Mouse (Mus musculus) frontal cortex, postnatal 36 days (tissue): Measurements from ENCODE around the gene Sh3bp4.

Source experiments
- DNase-seq, 2 experiments: peaks; one replicate each; pipeline ENCODE4 v3.0.0; 2022; ENCODE audit warnings: low spot score in 2 of 2

Sh3bp4 gene

DNA sequence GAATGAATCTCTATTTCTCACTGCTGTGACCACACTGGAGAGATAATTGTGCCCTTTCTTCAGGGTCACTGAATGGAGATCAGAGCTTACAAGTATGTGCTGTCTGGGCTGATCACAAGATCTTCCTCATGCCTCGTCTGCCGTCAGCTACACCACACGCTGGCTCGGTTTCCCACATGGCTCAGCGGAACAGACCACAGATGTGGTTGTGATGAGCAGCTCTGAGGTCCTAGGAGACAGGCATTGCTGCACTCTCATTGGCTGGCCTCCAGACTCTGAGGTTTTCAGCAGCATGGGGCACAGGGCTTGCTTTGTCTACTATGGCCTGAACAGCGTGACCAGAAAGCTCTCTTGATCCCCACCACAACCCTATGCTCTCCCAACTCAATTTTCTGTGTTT lies 60.2 kb downstream of the Sh3bp4 start:
- DNase-seq = no peak

DNA sequence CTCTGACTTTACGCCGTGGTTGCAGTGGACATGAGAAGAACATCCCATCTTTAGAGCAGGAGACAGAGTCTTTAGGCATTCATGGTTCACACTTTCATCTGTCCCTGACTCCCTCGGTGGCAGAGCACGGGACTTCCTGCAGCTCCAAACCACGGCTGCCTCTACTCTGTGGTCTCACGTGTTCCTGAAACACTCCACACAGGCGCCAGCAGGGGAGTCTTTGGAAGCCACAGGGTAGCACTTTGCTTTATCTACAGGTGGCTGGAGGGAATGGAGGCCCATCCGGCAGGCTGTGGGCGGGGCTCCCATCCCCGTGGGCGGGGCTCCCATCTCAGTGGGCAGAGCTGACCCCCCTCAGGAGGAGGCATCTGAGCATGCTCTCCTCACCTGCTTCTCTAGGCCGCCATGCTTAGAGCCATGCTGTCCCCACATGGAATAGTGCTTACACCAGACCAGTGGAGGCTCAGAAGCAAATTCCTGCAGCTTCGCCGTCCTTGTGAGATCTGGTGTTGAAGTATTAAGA lies 60.9 kb downstream of the Sh3bp4 start:
- no peak for DNase-seq

DNA sequence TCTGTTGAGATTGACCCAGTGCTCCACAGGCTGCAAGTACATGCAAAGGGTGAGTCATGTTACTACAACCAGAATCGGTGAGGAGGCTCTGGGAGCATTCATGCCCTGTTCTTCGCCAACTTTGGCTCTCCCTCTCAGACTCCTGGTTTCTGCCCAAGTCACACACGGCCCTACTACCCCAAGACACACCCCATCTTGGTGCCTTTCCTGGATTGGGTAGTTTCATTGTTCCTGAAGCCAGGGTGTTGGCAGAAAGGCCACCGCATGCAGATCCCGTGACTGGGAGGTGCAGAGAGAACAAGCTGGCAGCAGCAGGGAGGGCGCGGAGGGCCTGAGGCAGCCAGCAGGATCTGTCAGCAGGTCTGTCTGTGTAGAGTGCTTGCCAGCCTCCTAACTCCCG lies 61.5 kb downstream of the Sh3bp4 start:
- DNase-seq = no peak

DNA sequence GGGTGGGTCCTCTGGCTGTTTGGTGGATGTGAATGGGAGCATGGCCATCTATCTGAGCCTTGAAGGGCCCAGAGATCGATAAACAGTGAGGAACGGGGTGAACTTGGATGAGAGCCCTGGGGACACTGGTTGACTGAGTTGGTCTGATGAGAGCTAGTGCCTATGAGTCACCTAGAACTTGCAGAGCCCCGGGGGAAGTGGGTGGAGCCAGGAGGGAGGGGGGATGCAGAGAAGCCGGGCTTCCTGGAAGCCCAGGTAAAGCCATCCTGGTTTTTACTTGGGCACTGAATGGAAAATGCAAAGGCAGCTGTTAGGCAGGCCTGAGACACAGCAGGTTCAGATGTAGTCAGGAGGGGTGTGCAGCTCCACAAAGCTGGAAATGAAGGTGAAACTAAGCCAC lies 63.1 kb downstream of the Sh3bp4 start:
- DNase-seq = no peak

DNA sequence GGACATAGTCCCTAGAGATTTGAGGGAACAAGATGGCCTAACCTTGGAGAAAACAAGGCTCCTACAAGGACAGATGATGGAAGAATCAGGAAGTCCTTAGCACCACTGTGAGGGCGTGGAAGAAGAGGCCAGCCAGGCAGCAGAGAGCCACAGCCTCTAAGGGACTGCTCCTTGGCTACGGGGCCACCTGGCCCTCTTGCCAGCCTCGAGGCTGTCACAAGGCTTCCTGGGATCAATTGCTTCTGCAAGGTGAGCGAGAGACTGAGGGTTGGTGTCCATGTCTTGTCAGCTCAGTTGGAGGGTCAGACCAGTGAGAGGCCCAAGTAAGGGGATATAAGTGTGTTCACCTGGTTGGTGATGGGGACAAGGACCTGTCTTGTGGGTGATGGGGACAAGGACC lies 63.5 kb downstream of the Sh3bp4 start:
- no peak for DNase-seq

DNA sequence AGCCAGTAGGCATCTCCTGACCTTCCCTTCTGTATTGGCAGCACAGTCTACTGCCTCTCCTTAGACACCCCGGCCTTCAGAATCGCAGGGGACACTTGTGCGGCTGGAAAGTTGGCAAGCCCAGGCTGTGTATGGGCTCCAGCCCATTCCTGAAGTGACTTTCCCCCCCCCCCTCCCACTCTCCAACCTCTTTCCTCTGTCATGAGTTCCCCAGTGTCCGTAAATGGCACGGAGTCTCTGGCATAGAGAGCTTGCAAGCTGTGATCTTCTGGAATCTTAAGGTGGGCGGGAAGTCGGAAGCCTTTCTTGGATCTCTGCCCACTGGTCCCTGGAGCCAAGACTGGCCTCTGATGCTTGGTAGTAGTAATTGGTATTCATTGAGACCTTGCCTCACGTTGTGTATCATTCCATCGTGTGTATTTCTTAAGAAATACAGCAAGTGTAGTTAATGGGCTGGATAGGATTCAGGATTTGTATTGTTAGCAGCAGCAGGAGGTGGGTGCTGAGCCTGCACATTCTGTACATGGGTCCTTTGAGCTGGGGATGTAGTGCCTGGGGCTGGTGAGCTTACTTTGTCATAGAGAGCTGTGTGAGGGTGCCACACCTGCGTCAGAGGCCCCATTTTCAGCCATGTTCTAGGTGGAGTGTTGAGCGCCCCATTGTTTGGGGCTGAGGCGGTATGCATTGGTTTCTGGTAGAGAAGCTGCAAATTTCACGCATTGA lies 66.0 kb downstream of the Sh3bp4 start:
- peak; percentile 19 to 32 for DNase-seq

DNA sequence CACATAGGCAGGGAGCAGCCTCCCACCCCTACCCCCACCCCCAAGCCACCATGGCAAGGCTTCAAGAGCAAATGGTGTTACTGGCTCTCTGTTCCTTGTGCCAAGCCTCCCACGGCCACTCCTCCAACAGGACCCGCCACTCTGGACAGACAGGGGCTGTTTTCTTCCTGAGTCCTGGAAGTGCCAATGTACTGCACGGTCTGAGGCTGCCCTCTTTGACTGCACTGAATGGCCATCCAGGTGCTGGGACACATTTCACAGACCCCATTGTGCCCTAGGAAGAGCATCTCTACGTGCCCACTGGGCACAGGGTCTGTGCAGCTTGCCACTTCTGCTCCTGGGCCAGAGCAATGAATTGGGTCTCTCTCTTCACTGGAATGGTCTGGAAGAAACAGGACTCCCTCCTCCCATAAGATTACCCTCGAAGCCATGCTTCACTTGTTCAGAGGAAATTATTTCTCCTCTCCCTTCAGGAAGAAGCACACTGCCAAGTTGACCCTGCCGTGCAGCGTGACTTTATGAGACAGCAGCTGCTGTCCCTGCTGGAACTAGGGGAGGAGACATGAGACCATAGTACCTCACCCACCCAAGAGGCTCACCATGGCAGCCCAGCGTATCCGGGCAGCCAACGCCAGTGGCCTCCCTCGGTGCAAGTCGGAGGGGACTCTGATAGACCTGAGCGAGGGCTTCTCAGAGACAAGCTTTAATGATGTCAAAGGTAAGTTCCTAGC lies 67.0 kb downstream of the Sh3bp4 start:
- peak in 1 of 2 experiments; percentile 16 for DNase-seq

DNA sequence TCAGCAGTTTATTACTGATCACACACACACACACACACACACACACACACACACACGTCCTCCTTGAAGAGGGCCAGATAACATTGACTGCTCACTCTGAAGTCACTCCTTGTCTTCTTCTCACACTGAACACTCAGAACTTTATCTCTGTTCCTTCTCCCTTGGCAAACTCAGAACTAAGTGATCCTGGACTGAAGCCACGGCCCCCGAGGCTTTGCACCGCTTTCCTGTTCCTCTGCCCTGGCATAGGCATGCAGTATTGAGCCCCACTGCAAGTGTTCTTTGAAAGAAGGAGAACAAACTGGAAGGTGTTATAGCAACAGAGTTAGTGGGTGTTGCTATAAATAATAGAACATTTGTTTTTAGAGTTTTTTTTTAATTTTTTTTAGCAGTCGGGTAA lies 68.1 kb downstream of the Sh3bp4 start:
- peak; percentile 39 to 57 for DNase-seq

DNA sequence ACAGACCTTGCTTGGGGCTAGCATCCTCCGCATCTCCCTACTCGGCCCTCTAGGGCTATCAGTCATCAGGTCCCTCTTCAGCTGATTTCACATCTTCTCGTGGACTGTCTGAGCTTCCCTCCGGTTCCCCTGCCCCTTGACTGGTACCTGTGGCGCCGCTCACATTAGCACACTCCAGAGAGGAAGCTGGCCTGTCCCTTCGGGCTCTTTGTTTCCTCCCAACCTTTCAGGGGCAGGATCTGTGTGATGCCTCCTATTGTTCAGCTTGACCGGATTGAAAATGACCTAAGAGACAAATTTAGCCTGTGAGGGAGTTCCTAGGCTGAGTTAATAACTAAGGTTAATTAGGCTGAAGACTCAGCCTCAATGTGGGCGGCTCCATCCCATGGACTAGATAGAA lies 69.9 kb downstream of the Sh3bp4 start:
- no peak for DNase-seq

DNA sequence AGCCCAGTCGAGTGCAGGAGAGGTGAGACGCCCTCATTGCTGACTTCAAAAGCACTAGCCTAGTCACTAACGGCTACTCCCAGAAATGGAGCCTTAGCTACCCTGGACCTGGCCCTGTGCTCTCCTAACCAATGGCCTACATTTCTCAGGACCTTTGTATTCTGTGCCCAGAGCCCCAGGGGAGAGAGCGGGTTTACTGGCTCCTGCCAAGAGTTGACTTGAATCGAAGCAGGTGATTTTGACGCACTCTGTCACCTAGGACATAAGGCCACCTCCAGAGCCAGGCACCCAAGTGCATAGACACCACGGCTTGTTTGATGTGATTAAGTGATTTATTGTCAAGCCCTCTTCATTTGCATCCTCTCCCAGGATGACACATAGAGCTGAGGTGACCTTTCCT lies 80.9 kb downstream of the Sh3bp4 start:
- no peak for DNase-seq

DNA sequence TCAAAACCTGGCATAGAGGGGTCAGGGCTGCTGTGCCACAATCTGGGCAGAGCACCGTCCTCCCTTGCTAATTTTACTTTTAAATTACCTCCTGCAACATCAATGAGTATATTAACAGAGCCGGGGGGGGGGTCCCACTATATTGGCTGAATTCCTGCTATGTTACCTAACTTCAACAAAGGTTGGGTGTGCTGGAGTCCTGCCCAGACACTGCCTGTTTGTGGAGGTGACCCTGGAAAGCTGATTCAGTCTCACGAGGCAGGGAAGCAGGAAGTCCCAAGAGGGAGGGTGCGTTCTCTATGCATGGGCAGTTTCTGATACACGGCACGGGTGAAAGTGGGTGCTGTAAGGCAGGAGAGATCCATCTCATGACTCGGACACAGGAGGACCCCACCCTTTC lies 82.4 kb downstream of the Sh3bp4 start:
- no peak for DNase-seq

DNA sequence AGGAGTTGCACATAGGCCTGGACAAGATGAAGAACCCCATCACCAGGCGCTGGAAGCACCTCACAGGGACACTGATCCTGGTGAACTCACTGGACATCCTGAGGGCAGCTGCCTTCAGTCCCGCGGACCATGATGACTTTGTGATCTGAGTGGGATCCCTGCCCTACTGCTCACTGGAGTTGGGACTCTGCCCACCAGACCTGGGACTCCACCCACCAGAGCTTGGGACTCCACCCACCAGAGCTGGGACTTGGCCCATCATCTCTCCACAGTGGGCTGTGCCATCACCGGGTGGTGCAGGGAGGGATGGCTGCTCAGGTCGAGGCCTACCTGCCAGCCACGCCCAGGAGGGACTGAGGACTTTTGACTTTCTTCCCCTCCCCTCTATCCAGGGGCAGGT lies 83.0 kb downstream of the Sh3bp4 start:
- no peak for DNase-seq

DNA sequence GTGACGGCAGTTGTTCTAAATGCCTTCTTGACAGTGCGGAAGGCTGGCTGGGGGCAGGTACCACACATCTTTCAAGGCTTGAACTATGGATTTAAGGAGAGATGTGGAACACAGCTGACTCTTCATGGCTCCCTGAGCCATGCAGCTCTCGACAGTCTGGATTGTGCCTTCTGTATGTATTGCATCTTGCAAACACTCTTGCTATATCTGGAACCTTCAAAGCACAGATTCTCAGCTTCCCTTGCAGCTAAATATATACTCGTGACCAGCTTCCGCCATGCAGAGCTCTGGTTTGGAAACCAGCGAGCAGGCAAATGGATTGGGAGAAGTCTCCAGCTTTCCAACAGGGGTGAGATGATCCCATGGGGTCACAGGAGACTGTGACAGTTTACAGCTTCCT lies 93.3 kb downstream of the Sh3bp4 start:
- DNase-seq = peak in 1 of 2 experiments; percentile 35

DNA sequence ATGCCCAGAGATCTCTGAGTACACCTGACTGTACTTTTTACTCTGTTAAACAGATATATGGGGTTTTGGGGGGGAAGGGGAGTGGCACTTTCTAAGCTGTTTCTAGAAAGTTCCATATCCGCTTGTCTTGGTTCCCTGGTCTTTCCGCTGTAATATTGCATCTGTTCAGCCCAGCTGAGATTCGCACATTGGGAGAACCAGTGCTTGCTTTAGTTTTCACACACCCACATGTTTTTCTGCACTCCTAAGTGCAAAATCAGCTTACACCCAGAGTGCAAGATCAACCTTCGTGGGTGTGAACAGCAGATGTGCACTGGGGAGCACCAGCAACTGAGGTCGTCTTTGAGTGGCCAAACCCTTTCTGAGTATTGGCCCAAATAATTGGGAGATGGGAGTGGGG lies 94.1 kb downstream of the Sh3bp4 start:
- peak in 1 of 2 experiments; percentile 58 for DNase-seq

DNA sequence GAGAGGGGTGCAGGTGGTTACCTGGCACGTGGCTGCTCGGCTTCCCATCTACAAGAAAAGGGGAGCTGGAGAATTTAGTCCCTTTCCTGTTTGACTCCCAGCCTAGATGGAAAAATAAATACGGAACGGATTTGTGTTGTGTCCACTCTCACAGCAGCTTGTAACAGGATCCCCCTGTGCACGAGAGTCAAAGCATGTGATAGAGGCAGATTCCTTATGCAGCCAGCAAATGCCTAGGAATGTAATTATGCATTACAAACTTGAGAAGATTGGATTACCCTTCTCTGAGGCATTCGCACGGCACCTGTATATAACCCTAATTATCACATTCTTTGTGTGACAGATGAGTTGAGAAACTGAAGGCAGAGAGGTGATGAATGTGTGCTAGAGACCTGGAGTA lies 94.5 kb downstream of the Sh3bp4 start:
- DNase-seq = no peak

DNA sequence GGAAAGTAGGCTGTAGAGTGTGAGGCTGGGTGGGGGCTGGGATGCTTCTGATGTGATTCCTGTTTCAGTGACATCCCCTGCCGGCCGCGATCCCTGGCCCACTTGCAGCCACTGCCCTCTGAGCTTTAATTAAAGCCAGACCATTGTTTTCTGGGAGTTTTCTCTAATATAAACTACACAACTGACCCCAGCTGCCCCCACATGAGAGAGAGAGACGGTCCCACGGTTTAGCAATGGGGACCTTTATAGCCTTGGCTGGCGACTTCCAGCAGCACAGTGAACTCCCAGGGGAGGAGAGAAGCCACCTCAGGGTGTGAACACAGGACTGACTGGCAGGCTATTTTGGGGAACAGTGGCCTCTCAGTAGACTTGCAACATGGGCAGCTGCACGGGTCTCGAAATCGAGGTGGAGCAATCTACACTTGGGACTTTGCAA lies 96.6 kb downstream of the Sh3bp4 start:
- DNase-seq = no peak

DNA sequence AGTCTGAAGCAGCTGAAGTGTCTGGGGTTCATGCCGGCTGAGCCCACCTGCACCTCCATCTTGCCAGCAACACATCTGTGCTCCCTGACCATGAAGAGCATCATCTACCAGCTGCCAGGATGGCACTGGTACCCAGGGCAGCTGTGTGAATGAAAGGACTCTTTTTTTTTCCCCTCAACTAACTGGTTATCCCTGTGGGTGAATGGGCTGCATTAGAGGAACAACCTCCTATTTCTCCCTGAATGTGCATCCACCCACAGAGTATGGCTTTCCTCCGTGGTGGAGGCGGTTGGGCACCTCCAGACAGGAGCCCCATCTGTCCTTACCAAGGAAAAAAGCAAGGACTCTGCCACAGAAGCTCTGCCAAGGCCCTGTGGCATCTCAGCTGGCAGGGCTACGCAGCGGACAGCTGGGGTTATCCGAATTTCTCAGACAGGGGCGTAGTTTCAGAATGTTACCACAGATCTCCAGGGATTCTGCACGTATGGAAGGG lies 101.1 kb downstream of the Sh3bp4 start:
- peak in 1 of 2 experiments; percentile 50 for DNase-seq

DNA sequence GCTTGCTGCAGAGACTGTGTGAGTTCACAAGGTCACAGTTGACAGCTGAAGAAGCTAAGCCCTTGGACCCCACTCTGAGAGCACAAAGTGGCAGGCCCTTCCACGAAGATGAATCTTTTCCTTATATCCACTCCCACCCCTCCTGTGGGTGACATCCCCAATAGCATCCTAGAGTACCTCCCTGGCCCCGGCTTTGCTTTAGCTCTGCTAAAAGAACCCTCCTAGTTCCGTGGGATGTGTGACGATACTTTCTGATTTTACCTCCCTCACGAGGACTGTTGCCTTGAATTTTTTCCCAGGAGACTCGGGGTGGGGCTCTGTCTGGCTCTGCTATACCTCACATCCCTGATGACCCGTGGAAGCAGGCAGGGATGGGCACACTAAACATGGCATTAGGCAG lies 104.4 kb downstream of the Sh3bp4 start:
- DNase-seq = no peak

DNA sequence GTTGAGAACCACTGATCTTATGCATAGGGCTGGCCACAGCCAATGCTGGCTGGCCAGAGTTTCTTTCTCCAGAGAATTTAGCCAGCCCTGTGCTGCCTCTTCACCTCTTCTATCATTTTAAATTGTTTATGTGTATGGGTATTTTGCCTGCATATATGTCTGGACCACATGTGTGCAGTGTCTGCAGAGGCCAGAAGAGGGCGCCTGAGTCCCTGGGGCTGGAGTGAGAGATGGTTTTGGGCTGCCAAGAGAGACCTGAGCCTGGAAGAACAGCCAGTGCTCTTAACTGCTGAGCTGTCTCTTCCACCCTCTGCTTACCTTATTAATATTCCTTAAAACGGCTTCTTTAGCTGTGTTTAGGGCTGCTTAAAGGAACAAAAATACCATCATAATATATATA lies 105.1 kb downstream of the Sh3bp4 start:
- DNase-seq = no peak

DNA sequence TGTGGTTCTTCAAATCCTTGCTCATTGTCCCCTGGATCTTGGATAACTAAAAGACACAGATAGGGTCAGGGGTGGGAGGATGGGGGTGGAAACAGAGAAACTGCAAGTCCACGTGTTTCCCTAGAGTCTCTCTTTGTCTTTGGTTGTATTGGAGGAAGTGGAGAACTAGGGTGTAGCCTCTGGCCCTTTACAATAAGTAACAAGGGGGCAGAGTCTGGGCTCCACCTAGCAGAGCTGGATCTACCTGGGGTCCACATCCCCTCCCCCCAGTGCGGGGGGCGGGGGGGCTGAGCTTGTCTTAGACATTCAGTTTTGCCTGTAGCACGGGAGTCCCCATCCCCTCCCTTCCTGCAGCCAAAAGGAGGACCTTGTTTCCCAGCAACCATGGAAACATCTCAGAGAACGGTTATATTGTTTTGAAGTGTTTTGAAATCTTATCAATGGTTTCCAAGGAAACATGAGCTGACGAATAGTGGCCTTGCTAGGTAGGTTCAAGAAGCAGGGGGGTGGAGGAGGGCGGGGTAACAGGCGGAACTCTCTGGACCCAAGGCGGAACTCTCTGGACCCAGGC lies 113.1 kb downstream of the Sh3bp4 start:
- no peak for DNase-seq

DNA sequence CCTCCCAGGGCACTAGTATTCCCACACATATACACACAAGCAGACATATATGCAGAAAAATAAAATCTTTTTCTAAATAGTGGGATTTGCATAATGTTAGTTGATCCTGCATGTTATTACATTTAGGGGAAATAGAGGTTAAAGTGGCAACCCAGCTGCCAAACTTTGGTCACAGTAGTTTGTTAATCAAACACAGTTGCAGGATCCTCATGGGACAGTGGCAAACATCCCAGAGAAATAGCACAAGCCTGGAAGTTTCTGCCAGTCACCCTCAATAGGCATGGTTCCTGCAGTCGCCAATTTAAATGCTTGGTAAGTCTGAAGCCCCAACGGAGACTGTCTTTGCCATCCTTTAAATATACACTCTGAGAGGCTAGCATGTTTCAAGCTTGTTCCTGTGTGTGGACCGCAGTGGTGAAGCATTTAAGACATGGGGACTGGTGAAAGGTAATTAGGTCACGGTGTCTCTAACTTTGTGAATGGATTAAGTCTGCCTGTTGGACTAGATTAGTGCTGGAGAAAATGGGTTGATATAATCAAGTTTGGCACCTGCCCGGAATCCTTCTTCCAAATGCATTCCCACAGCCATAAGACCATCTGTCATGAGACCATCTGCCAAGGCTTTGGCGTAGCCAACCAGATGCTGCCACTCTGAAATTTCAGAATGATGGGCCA lies 114.0 kb downstream of the Sh3bp4 start:
- peak in 1 of 2 experiments; percentile 47 for DNase-seq

DNA sequence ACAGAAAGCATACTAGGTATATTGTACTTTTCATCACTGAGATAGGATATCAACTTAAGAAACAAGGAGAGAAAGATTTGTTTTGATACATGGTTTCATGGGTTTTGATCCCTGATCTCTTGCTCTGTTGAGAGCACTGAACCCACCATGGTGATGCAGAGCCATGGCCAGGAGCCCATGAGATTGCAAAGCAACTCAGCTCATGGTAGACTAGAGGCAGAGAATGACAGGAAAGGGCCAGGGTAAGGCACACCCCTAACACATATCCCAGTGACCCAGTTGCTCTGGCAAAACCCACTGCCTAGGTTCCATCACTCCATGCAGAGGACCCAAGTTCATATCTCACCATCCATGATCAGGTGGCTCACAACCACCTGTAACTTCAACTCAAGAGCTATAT lies 114.6 kb downstream of the Sh3bp4 start:
- no peak for DNase-seq
